Mouse (Mus musculus) left cerebral cortex, adult 2 months (tissue): ENCODE data around the gene 4930430F08Rik. TPM values are rescaled to one million over a fixed set of nuclear protein-coding genes. Genes with fewer than 3 reads are reported as not detected.
"Not testable (repeated sequence)": the region's sequence is repeated elsewhere in the genome, so short reads cannot be mapped to it uniquely, and the experiment has no call there.

Experiments
- DNase-seq, 2 experiments: peaks; one replicate each; pipeline ENCODE4 v3.0.0; 2021 to 2022; ENCODE audit warnings: low spot score in 2 of 2, mixed read lengths in 1 of 2; ENCODE audit errors: extremely low spot score in 1 of 2
- H3K27ac ChIP-seq: fragments of 200-600 bp; 2 replicates; pipeline ENCODE4 v1.8.1; 2022
- H3K4me3 ChIP-seq: fragments of 200-600 bp; 2 replicates; pipeline ENCODE4 v1.8.1; 2022
- CTCF ChIP-seq: fragments of 200-600 bp; IDR thresholded peaks from 2 replicates; pipeline ENCODE4 v1.8.1; 2022; ENCODE audit warnings: antibody characterized with exemption, mild to moderate bottlenecking, moderate library complexity
- intact Hi-C: fragments of 180-260 bp; cut with DNase I; formaldehyde crosslinking; loops from one replicate; pipeline ENCODE4 v1.15.1; 2025
- total RNA-seq, 2 experiments: library from RNA; stranded (reverse); gene quantifications; 2 replicates each; pipeline ENCODE4 v1.2.3; 2021

Gene 4930430F08Rik
- total RNA-seq, 2 experiments from 2014 or later, result 21.6 to 22.0 TPM

DNA sequence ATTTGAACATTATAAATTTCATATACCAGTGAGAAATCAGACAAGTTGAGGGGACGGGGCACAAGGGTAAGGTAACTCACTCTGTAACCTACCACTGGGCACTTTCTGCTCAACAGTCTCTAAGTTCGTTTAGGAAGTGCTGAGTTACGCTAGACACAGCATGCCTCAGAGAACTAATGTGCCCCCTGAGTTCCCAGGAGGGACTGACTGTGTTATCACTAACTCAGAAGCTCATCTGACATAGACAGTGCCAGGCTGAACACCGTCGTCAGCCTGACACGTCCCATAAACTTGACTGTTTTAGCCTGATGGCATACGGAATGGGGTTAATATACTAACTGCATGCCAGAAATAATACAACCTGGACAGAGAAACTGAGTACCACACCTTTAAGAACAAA lies 14.9 kb downstream of the 4930430F08Rik start:
- intact Hi-C loops, result loop anchor here (5.0 kb wide), 1 partner anchor 78 kb away; no protein-coding TSS in a partner anchor
- H3K27ac ChIP-seq, result no peak overlapping the region
- no peak overlapping the region for H3K4me3 ChIP-seq
- DNase-seq, result no peak
- no peak for TF ChIP-seq CTCF

DNA sequence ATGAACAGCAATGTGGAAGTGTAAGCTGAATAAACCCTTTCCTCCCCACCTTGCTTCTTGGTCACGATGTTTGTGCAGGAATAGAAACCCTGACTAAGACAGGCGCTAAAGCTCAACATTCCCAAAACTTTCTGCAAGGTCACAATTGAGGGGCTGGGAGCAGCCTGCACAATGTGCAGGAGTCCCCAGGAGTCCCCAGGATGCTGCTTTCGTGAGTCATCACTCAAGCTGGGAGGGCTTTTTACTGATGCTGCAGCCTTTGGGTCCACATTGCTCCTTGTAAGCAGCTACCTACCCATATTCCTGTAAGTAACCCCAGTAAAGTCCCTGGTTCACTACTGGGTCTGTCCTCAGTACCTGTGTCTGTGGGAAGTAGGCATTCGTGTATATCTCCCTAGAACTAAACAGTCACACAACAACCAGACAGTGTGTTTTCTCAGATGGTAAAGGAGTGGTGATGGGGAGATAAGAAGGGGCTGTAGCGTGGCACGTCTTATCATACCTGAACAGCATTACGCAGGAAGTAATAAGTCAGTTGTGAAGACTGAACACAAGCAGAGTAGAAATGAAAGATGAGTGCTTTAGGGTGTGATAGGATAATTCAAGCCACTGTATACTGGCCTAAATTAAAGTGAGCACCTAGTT lies 15.6 kb downstream of the 4930430F08Rik start:
- intact Hi-C loops, result loop anchor here (5.0 kb wide), 1 partner anchor 77 kb away; no protein-coding TSS in a partner anchor
- TF ChIP-seq CTCF, result no peak
- Histone ChIP-seq H3K4me3 (no peak overlapping the region), H3K27ac (no peak overlapping the region)
- DNase-seq, result no peak

DNA sequence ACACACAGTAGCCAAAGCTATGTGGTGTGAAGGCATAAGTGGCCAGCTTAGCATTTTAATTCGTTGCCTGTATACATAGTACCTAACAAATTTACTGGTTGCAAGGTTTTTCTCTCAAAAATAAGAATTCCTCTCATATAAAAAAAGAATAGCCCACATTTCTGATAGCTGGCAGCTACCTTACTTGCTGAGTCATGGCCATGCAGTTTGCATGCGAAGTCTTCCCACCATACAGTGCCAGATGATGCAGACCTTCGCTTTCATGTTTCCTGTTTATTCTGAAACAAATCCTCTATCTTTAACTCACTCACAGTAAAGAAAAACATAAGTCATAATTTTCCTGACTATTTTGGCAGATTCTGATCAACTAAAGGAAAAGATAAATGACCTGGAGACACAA lies 18.5 kb downstream of the 4930430F08Rik start:
- H3K27ac ChIP-seq, result peak overlapping the region; percentile 10; the same call in 1 of the 2 replicates
- TF ChIP-seq CTCF, result no peak
- DNase-seq, result no peak
- H3K4me3 ChIP-seq, result no peak overlapping the region
- intact Hi-C loops, result no loop called here

DNA sequence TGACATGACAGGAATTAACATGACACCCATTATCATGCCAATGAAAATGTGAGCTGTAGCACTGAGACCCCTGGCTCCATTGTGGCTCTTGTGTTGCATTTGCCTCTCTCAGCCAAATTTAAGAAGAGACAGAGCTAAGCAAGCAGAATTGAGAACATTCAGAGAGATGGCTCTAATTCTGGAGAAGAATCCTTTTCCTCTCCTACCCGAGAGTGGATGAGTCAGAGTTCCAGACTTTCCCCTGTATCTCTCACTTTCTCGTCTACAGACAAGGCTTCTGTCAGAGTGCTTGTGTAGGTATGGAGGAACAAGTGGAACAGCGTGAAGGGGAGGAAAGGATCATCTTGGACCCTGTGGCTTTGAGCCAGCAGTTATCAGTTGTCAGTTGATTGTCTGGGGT lies 26.1 kb downstream of the 4930430F08Rik start:
- intact Hi-C loops, result no loop called here
- Histone ChIP-seq H3K27ac (no peak overlapping the region), H3K4me3 (no peak overlapping the region)
- no peak for TF ChIP-seq CTCF
- no peak for DNase-seq

DNA sequence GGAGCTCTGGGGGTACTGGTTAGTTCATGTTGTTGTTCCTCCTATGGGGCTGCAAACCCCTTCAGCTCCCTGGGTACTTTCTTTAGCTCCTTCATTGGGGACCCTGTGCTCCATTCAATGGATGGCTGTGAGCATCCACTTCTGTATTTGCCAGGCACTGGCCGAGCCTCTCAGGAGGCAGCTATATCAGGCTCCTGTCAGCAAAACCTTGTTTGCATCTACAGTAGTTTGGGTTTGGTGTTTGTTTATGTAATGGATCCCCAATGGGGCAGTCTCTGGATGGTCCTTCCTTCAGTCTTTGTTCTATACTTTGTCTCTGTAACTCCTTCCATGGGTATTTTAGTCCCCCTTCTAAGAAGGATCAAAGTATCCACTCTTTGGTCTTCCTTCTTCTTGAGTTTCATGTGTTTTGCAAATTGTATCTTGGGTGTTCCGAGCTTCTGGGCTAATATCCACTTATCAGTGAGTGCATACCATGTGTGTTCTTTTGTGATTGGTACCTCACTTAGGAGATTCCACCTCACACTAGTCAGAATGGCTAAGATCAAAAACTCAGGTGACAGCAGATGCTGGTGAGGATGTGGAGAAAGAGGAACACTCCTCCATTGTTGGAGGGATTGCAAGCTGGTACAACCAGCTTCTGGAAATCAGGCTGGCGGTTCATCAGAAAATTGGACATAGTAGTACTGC lies 29.9 kb downstream of the 4930430F08Rik start:
- H3K27ac ChIP-seq, DNase-seq, intact Hi-C loops, H3K4me3 ChIP-seq: not testable (repeated sequence)

DNA sequence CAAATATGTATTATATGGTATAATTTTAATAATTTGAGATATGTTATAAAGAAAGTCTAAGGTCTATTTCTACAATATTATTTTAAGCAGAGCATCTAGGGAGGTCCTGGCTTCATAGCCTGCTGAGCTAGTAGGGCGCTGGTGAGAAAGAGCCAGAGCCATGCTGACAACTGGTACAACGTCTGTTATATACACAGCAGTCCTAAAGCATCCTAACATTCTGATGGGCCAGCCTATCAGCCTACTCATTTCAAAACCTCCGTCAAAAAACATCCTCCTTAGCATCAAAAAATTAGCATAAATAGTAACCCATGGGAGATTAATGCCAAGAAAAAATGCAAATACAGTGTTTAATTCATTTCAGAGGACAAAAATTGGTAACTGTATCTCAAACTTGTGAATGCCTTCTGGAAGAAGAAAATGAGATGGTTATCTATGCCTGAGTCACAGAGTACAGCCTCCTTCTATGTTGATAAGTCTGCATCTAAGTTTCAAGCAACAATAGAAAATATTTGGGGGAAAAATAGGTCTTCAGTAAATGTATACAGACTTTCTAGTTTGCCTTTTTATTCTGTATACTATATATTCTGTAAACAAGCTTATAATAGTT lies 33.6 kb downstream of the 4930430F08Rik start:
- TF ChIP-seq CTCF, result no peak
- no peak overlapping the region for H3K4me3 ChIP-seq
- DNase-seq, result no peak
- H3K27ac ChIP-seq, result no peak overlapping the region
- intact Hi-C loops, result no loop called here

DNA sequence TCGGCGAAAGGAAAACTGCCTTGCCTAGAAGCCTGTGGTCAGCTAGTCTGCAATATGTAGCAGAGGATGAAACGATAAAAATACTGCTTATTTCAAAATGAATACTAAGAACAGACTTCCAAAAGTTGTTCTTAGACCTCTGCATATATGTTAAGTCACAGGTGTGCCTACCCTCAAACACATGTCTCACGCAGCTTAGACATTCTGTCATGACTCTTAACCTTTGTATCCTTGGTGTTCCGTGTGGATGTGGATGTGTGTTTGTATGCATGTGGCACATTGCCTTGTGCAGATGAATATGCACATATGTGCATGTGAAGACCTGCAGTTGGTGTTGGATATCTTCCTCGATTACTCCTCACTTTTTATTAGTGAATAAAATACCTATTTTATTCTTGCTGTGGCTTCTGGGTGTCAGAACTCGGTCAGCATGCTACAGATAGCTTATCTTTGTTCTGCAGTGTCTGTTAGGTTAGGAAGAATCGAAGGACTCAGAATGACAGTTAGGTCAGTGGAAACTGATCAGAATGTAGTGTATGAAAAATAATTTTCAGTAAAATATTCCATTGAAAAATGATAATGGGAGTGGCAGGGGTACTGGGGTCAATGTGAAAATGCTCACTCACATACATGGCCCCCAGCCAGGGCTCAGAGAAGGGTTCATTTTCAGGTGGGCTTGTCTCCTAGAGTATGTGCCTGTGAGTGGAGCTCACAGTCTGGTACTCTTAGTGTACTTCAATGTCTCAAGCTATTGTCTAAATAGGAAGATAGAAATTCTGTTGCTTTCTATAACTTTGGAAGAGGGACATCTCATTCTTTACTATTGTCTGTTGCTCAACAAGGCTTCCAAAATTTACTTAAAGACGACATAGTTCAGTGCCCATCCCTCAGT lies 65.5 kb downstream of the 4930430F08Rik start:
- DNase-seq, result no peak
- no peak for TF ChIP-seq CTCF
- Histone ChIP-seq H3K27ac (no peak overlapping the region), H3K4me3 (no peak overlapping the region)
- intact Hi-C loops, result no loop called here

DNA sequence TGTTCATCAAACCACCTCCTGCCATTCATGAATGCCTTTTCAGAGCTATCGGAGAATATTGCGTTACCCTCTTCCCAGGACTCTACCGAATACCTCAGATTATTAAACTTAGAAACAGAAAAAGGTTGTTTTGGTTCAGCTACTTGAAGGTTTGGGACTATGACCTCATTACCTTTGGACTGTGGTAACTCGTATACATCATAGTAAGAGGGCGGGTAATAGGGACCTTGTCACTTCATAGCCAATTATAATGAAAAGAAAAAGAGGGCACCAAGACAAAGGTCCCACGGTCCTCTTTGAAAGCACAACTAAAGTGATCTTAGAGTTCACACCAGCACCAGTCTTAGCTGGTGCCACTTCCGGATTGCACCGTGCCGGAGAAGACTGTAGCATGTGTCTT lies 67.9 kb downstream of the 4930430F08Rik start:
- Histone ChIP-seq H3K27ac (no peak overlapping the region), H3K4me3 (no peak overlapping the region)
- DNase-seq, result no peak
- TF ChIP-seq CTCF, result no peak
- intact Hi-C loops, result no loop called here

Other genes with a start within 250 kb of the 4930430F08Rik start
- gene Gm4302, start 249.6 kb downstream of the 4930430F08Rik start, total RNA-seq, result not detected
- gene Gm4303, start 244.5 kb downstream of the 4930430F08Rik start, total RNA-seq, result not detected
- not detected for gene Gm4305, start 239.3 kb downstream of the 4930430F08Rik start, total RNA-seq
- gene Gm4307, start 229.1 kb downstream of the 4930430F08Rik start, total RNA-seq, result not detected
- not detected for gene Gm4312, start 207.9 kb downstream of the 4930430F08Rik start, total RNA-seq
- 10 to 100 TPM; 12.5 to 14.7 TPM for gene Tmtc3, start 103.1 kb downstream of the 4930430F08Rik start, total RNA-seq
- 10 to 100 TPM; 17.9 to 19.0 TPM for gene Cep290, start 102.9 kb downstream of the 4930430F08Rik start, total RNA-seq
- gene 1700017N19Rik, start 61 bp upstream of the 4930430F08Rik start, total RNA-seq, result not detected